9 mouse cellular contexts compared by ENCODE assay signal in the genomic region with DNA sequence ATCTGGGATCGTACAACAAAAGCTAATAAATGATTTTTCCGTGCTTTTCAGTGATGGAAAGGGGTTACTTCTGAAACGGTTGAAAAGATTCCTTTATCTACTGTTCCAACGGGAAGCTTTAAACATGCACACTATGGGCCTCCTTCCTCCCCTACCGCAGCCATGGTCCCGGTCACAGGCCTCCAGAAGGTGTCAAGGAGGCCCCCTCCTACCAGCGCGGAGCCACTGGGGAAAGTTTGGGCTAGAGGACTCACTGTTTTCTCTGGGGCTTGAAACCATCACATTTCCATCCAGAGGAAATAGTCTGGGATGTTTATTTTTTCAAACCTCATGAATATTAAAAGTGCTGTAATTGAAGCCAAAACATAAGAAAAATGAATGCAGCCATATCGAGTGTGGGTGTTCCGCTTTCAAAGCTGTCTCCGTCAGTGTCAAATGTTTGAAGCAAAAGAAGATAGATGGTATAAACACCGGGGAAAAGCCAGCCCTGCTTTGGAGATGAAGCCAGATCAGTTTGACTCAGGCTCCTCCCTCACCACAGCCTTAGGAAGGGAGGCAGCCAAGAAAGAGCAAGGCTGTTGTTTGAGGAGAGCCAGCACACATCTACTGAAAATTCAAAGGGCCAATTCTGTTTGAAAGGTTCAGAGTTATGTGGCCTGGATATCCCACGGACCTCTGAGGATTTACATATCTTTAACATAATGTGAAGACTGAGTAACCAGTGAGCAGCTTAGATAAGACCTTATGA.
A peak's percentile ranks its signal among the peaks of the same experiment; 100 is the strongest.
DNase-seq lines count a peak whose midpoint lies in the region; ATAC-seq and TF ChIP-seq lines count a peak whose summit lies in the region.
"Had no signal": no experiment of that assay in that cellular context is flagged by ENCODE, and none has a peak within 500 bp of the region (broad histone marks: within the 10 kb centered on the region; RNA-seq: fewer than 3 reads in every experiment).

No protein-coding gene starts in this region.

- ATAC-seq in heart, embryonic 13.5 days (ENCODE audit: extremely low read depth, insufficient number of reproducible peaks, low FRiP score, low TSS enrichment) = no peak
- peak; percentile 91 for ATAC-seq in forebrain, postnatal 0 days

- peaks cover 14% of the 10 kb centered on the region for H3K4me1 ChIP-seq in heart, embryonic 13.5 days
- H3K4me1 ChIP-seq in forebrain, postnatal 0 days (ENCODE audit: insufficient read depth) = peaks cover 14% of the 10 kb centered on the region

- H3K27me3 ChIP-seq in heart, embryonic 13.5 days (replicated peaks) = no peaks in the 10 kb centered on the region
- no peaks in the 10 kb centered on the region for H3K27me3 ChIP-seq in forebrain, postnatal 0 days (ENCODE audit: insufficient read depth, low read length)

- H3K4me2 ChIP-seq in heart, embryonic 13.5 days = no peak overlapping the region
- peak overlapping the region; percentile 23; the same call in 1 of the 2 replicates for H3K4me2 ChIP-seq in forebrain, postnatal 0 days (ENCODE audit: low read depth)

- no peaks in the 10 kb centered on the region for H3K9me3 ChIP-seq in heart, embryonic 13.5 days
- no peaks in the 10 kb centered on the region for H3K9me3 ChIP-seq in forebrain, postnatal 0 days (ENCODE audit: low read length)

- intact Hi-C loops in heart, postnatal 36 days (cut with DNase I) = no loop called here

- 38% methylated on average over 13 of the region's 13 CpGs for WGBS in heart, embryonic 13.5 days
- WGBS in forebrain, postnatal 0 days = 19% methylated on average over 13 of the region's 13 CpGs

- H3K4me3 ChIP-seq in heart, embryonic 13.5 days = no peak overlapping the region
- H3K4me3 ChIP-seq in forebrain, postnatal 0 days (ENCODE audit: low read depth, low read length) = no peak overlapping the region
- H3K4me3 ChIP-seq: heart, adult 2 months had no signal

- no peak for DNase-seq in heart, postnatal 36 days
- DNase-seq in brain, adult 2 months (ENCODE audit: low read depth, low spot score) = peak; percentile 72
- DNase-seq in forebrain, postnatal 0 days = peak; percentile 71
- DNase-seq in lung, postnatal 25 days (ENCODE audit: low spot score) = peak; percentile 32
- no peak for DNase-seq in B cell, adult 2 months
- DNase-seq in kidney, adult 11 months = no peak
- no peak for DNase-seq in urinary bladder, postnatal 4 days (ENCODE audit: low spot score in 2 of 2)
- DNase-seq: heart, adult 2 months had no signal

- TF ChIP-seq CTCF in forebrain, postnatal 0 days (IDR thresholded peaks at IDR 0.05; ENCODE audit: low read depth) = no peak

- no peaks in the 10 kb centered on the region for H3K36me3 ChIP-seq in heart, embryonic 13.5 days
- no peaks in the 10 kb centered on the region for H3K36me3 ChIP-seq in forebrain, postnatal 0 days (ENCODE audit: insufficient read depth)

- no peak overlapping the region for H3K9ac ChIP-seq in heart, embryonic 13.5 days
- 0 out of 2 replicates have a peak overlapping the region, but pooled peaks have one; percentile 10 for H3K9ac ChIP-seq in forebrain, postnatal 0 days

- 0 out of 2 replicates have a peak overlapping the region, but pooled peaks have one; percentile 48 for H3K27ac ChIP-seq in heart, embryonic 13.5 days (replicated peaks)
- H3K27ac ChIP-seq in forebrain, postnatal 0 days (ENCODE audit: low read depth, low read length) = 0 out of 2 replicates have a peak overlapping the region, but pooled peaks have one; percentile 15
- H3K27ac ChIP-seq: heart, adult 2 months had no signal

Comparison
In these comparisons a context has a peak if more than half of its experiments do, and no peak if none do; other contexts are left out.
1. DNase-seq: peak in brain, adult 2 months (single experiment), forebrain, postnatal 0 days (single experiment) and lung, postnatal 25 days (single experiment); none in heart, postnatal 36 days (0 of 2), B cell, adult 2 months (0 of 2), kidney, adult 11 months (single experiment) and urinary bladder, postnatal 4 days (0 of 2).